Mouse (Mus musculus) brain, embryonic 14.5 days (tissue): ENCODE measurements at regions not wholly inside any gene's neighbourhood (a gene's known extent, or its start where the extent isn't known, plus 50 kb on each side); places are given as distances from the start of the nearest gene placed in this dataset.

Experiments used
- CTCF ChIP-seq: fragments of 200-500 bp; IDR thresholded peaks from 2 replicates; pipeline ENCODE4 v1.5.1; 2012; ENCODE audit warnings: inconsistent platforms, mild to moderate bottlenecking, moderate library complexity, borderline replicate concordance; ENCODE audit not compliant: insufficient read depth, insufficient read length; ENCODE audit errors: extremely low read depth
- POLR2A ChIP-seq: fragments of 200-500 bp; IDR thresholded peaks from 2 replicates; pipeline ENCODE4 v1.6.1; 2012; ENCODE audit warnings: mild to moderate bottlenecking, inconsistent platforms, borderline replicate concordance; ENCODE audit not compliant: poor library complexity, insufficient read depth, insufficient read length, severe bottlenecking; ENCODE audit errors: extremely low read depth

DNA sequence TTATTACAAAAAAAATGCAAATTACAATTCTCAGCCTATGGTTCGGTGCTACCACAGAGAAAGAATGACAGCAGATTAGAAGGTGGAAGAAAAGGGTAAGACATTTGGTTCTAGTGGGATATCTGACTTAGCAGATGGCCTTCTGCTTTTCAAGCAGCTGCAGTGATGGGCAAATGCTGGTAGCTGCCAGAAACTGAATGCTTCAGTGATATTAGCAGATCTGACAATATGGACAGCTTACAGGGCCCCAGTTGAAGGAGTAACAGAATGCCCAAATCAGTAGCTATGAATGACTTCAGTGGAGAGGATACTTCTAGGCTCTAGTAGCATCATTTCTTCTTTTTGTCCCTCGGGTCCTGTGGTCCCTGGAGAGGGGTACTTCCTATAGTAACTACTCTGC, 143.9 kb upstream of the Rps6ka3 start:
- TF ChIP-seq POLR2A (no peak), CTCF (no peak)
